ENCODE assay signal across 16 mouse cellular contexts in the genomic region with DNA sequence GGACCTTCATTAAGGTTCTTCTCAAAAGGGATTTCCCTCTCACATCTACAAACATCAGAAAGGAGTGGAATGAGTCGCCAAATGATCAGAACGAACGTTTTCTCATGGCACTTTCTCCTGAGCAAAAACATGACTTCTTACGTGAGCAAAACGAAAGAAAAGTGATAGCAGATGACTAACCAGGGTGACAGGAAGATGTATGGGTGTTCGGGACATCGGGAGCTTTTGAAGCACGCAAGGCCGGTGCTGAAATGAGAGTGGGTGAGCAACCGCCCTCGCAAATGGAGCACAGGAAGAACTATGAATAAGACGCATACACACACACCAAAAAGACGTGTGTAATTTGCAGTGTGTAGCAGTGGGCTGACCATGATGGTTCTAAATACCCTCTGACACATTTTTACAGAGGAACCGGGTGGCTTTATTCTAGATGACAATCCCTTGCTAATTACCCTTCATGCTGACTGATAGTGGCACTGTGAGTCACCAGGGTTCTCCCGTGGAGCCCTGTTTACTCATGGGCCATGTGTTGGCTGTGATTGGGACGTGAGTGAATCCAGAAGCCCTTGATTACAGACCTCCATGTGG.
DNase-seq lines count a peak whose midpoint lies in the region; ATAC-seq and TF ChIP-seq lines count a peak whose summit lies in the region.
"Had no signal": no experiment of that assay in that cellular context is flagged by ENCODE, and none has a peak within 500 bp of the region (broad histone marks: within the 10 kb centered on the region; RNA-seq: fewer than 3 reads in every experiment).

No protein-coding gene starts in this region.

- H3K4me3 ChIP-seq in lung, postnatal 0 days (ENCODE audit: low read depth, low read length) = no peak overlapping the region
- H3K4me3 ChIP-seq in lung, adult 2 months (replicated peaks; ENCODE audit: extremely low read depth, low read depth, low read length) = no peak overlapping the region
- H3K4me3 ChIP-seq: kidney, embryonic 15.5 days; neural tube, embryonic 15.5 days; stomach, embryonic 15.5 days had no signal

- H3K9me3 ChIP-seq in lung, postnatal 0 days (ENCODE audit: low read length) = no peaks in the 10 kb centered on the region
- H3K9me3 ChIP-seq: G1E; kidney, embryonic 15.5 days; neural tube, embryonic 15.5 days; stomach, embryonic 15.5 days had no signal

- 59% methylated on average over 16 of the region's 16 CpGs for WGBS in lung, postnatal 0 days
- WGBS in lung, adult 2 months = 56% methylated on average over 16 of the region's 16 CpGs

- no peaks in the 10 kb centered on the region for H3K36me3 ChIP-seq in lung, postnatal 0 days (ENCODE audit: insufficient read depth, low read length)
- H3K36me3 ChIP-seq: G1E; kidney, embryonic 15.5 days; neural tube, embryonic 15.5 days; stomach, embryonic 15.5 days had no signal

- no peak for TF ChIP-seq EP300 in lung, postnatal 0 days (IDR thresholded peaks at IDR 0.05)

- TF ChIP-seq POLR2A in lung, adult 2 months (IDR thresholded peaks at IDR 0.05; ENCODE audit: borderline replicate concordance, extremely low read depth, low read depth, low read length) = no peak

- TF ChIP-seq CTCF in lung, postnatal 0 days (IDR thresholded peaks at IDR 0.05) = no peak
- TF ChIP-seq CTCF in lung, adult 2 months (IDR thresholded peaks at IDR 0.05; ENCODE audit: insufficient read depth, low read length) = no peak

- H3K4me2 ChIP-seq in lung, postnatal 0 days (replicated peaks; ENCODE audit: low read depth, low read length) = no peak overlapping the region
- H3K4me2 ChIP-seq: hindbrain, embryonic 14.5 days; kidney, embryonic 15.5 days; neural tube, embryonic 15.5 days; stomach, embryonic 15.5 days had no signal

- intact Hi-C loops in gastrocnemius, postnatal 14 days (cut with DNase I; ENCODE audit: low total_unique reads) = no loop called here

- no peak overlapping the region for H3K27ac ChIP-seq in lung, postnatal 0 days (ENCODE audit: low read length)
- H3K27ac ChIP-seq: hindbrain, embryonic 14.5 days; kidney, embryonic 15.5 days; neural tube, embryonic 15.5 days; stomach, embryonic 15.5 days had no signal

- no peak overlapping the region for H3K9ac ChIP-seq in lung, postnatal 0 days (replicated peaks; ENCODE audit: low read depth)
- H3K9ac ChIP-seq: hindbrain, embryonic 14.5 days; kidney, embryonic 15.5 days; liver, postnatal 0 days; neural tube, embryonic 15.5 days; stomach, embryonic 15.5 days had no signal

- peak; percentile 40; the same call in 1 of the 2 replicates for ATAC-seq in lung, postnatal 0 days
- ATAC-seq: liver, postnatal 0 days had no signal

- peak; percentile 71 for DNase-seq in adrenal gland, adult 2 months
- no peak for DNase-seq in adrenal gland, postnatal 4 days (ENCODE audit: low spot score in 2 of 2)
- no peak for DNase-seq in lung, postnatal 0 days (ENCODE audit: low spot score)
- no peak for DNase-seq in lung, adult 2 months
- peak; percentile 33 for DNase-seq in adrenal gland, adult 8-10 months
- peak; percentile 50 for DNase-seq in naive thymus-derived CD4-positive, alpha-beta T cell, adult 2 months (ENCODE audit: low read depth)
- DNase-seq in gastrocnemius, postnatal 14 days = no peak
- DNase-seq in ovary, postnatal 14 days (ENCODE audit: low spot score) = no peak
- DNase-seq: cerebellum, postnatal 25 days; heart, adult 18-20 months; liver, postnatal 0 days had no signal

- no peaks in the 10 kb centered on the region for H3K4me1 ChIP-seq in lung, postnatal 0 days (ENCODE audit: insufficient read depth, low read depth, low read length)
- H3K4me1 ChIP-seq in lung, adult 2 months (ENCODE audit: control insufficient read depth, insufficient read depth, low read length) = no peaks in the 10 kb centered on the region
- H3K4me1 ChIP-seq: neural tube, embryonic 15.5 days; stomach, embryonic 15.5 days had no signal

- H3K27me3 ChIP-seq in lung, postnatal 0 days (replicated peaks; ENCODE audit: insufficient read depth, low read length) = no peaks in the 10 kb centered on the region
- H3K27me3 ChIP-seq: kidney, embryonic 15.5 days; neural tube, embryonic 15.5 days; stomach, embryonic 15.5 days had no signal

Comparison
In these comparisons a context has a peak if more than half of its experiments do, and no peak if none do; other contexts are left out.
1. DNase-seq: peak in adrenal gland, adult 2 months (single experiment), adrenal gland, adult 8-10 months (single experiment) and naive thymus-derived CD4-positive, alpha-beta T cell, adult 2 months (single experiment); none in adrenal gland, postnatal 4 days (0 of 2), lung, postnatal 0 days (single experiment), lung, adult 2 months (single experiment), gastrocnemius, postnatal 14 days (single experiment) and ovary, postnatal 14 days (single experiment).